Mouse (Mus musculus) heart, postnatal 25 days (tissue): ENCODE measurements around the gene Gna13. TPM values are rescaled to one million over a fixed set of nuclear protein-coding genes. Genes with fewer than 3 reads are reported as not detected.

ENCODE experiments used
- DNase-seq: peaks from one replicate; pipeline ENCODE4 v3.0.0; 2022; ENCODE audit warnings: low spot score
- intact Hi-C: fragments of 180-260 bp; cut with DNase I; formaldehyde crosslinking; loops from one replicate; pipeline ENCODE4 v1.15.1; 2025
- total RNA-seq, 2 experiments: library from RNA; stranded (reverse); gene quantifications; 2 replicates each; pipeline ENCODE4 v1.2.3; 2021

The Gna13 gene
- total RNA-seq, 2 experiments from 2014 or later, result 30.3 to 30.6 TPM

- DNase-seq, result peak; percentile 74
- intact Hi-C loops, result loop anchor here (5.0 kb wide), 1 partner anchor 75 kb away; no protein-coding TSS in a partner anchor
These were observed 15.2 kb upstream of the Gna13 start for GRCm38 (mm10) chr11:109347242-109347959.

GRCm38 (mm10) chr11:109348408-109348807 lies 14.2 kb upstream of the Gna13 start:
- DNase-seq, result no peak
- intact Hi-C loops, result loop anchor here (5.0 kb wide), 1 partner anchor 74 kb away; no protein-coding TSS in a partner anchor

- DNase-seq, result no peak
- intact Hi-C loops, result loop anchor here (5.0 kb wide), 1 partner anchor 73 kb away; no protein-coding TSS in a partner anchor
These were observed 12.8 kb upstream of the Gna13 start for GRCm38 (mm10) chr11:109349652-109350316.

- intact Hi-C loops, result no loop called here
- DNase-seq, result no peak
These were observed 12.3 kb upstream of the Gna13 start for GRCm38 (mm10) chr11:109350317-109350714.

GRCm38 (mm10) chr11:109351489-109351888 lies 11.1 kb upstream of the Gna13 start:
- DNase-seq, result no peak
- intact Hi-C loops, result no loop called here

GRCm38 (mm10) chr11:109353391-109354235 lies 9.0 kb upstream of the Gna13 start:
- intact Hi-C loops, result no loop called here
- no peak for DNase-seq

- DNase-seq, result no peak
- intact Hi-C loops, result no loop called here
These were observed 8.4 kb upstream of the Gna13 start for GRCm38 (mm10) chr11:109354236-109354613.

GRCm38 (mm10) chr11:109355771-109356388 lies 6.8 kb upstream of the Gna13 start:
- peak; percentile 50 for DNase-seq

GRCm38 (mm10) chr11:109357171-109357570 lies 5.5 kb upstream of the Gna13 start:
- intact Hi-C loops, result no loop called here
- DNase-seq, result no peak

More at GRCm38 (mm10) chr11:109355771-109356388, 6.8 kb upstream of the Gna13 start:
- intact Hi-C loops, result no loop called here

- DNase-seq, result no peak
- intact Hi-C loops, result no loop called here
These were observed 4.1 kb upstream of the Gna13 start for GRCm38 (mm10) chr11:109358549-109358948.

GRCm38 (mm10) chr11:109359043-109359752 lies 3.4 kb upstream of the Gna13 start:
- intact Hi-C loops, result no loop called here
- no peak for DNase-seq

GRCm38 (mm10) chr11:109360102-109360501 lies 2.5 kb upstream of the Gna13 start:
- intact Hi-C loops, result no loop called here
- no peak for DNase-seq

- no peak for DNase-seq
- intact Hi-C loops, result no loop called here
These were observed 2.0 kb upstream of the Gna13 start for GRCm38 (mm10) chr11:109360581-109361040.

- intact Hi-C loops, result no loop called here
These were observed 1.4 kb upstream of the Gna13 start for GRCm38 (mm10) chr11:109361241-109361630.

GRCm38 (mm10) chr11:109361631-109362462 lies 784 bp upstream of the Gna13 start:
- no peak for DNase-seq
- intact Hi-C loops, result loop anchor here (2.0 kb wide), 1 partner anchor 63 kb away; the partner anchor contains the start of gene Amz2

More at GRCm38 (mm10) chr11:109361241-109361630, 1.4 kb upstream of the Gna13 start:
- DNase-seq, result no peak

- DNase-seq, result no peak
- intact Hi-C loops, result loop anchor here (2.0 kb wide), 2 partner anchors 19 to 61 kb away; partner anchors contain the start of gene Amz2
These were observed 831 bp downstream of the Gna13 start for GRCm38 (mm10) chr11:109363191-109364133.

- intact Hi-C loops, result loop anchor here (2.0 kb wide), 1 partner anchor 20 kb away; no protein-coding TSS in a partner anchor
- no peak for DNase-seq
These were observed 1.7 kb downstream of the Gna13 start for GRCm38 (mm10) chr11:109364337-109364736.
